Mouse (Mus musculus) E14TG2a.4 (cell line): Measurements from ENCODE around the gene Riox1.
"Not testable (repeated sequence)": the region's sequence is repeated elsewhere in the genome, so short reads cannot be mapped to it uniquely, and the experiment has no call there.

Experiments
- H3K27me3 ChIP-seq: 2 replicates; pipeline ENCODE4 v1.6.1; 2014; ENCODE audit warnings: low read length, control low read depth; ENCODE audit not compliant: insufficient read depth
- H3K36me3 ChIP-seq: 2 replicates; pipeline ENCODE4 v1.6.1; 2014; ENCODE audit warnings: low read length, control low read depth; ENCODE audit not compliant: insufficient read depth
- H3K4me1 ChIP-seq: replicated peaks from 2 replicates; pipeline ENCODE4 v1.6.1; 2014; ENCODE audit warnings: low read depth, low read length, control low read depth
- H3K4me3 ChIP-seq: replicated peaks from 2 replicates; pipeline ENCODE4 v1.5.1; 2014; ENCODE audit warnings: mild to moderate bottlenecking, low read length
- H3K9me3 ChIP-seq: 2 replicates; pipeline ENCODE4 v1.6.1; 2014; ENCODE audit warnings: low read length, control low read depth
- CTCF ChIP-seq: conservative IDR thresholded peaks from 2 replicates; pipeline ENCODE4 v1.5.1; 2014; ENCODE audit warnings: low read length
- NANOG ChIP-seq: IDR thresholded peaks from 2 replicates; pipeline ENCODE4 v1.6.1; 2014; ENCODE audit warnings: borderline replicate concordance, low read length, mixed read lengths
- POU5F1 ChIP-seq: IDR thresholded peaks from 2 replicates; pipeline ENCODE4 v1.6.1; 2014; ENCODE audit warnings: low read length, borderline replicate concordance

Riox1 gene

GRCm38 (mm10) chr12:83989378-83989777, 39.0 kb downstream of the Riox1 start:
- no peak overlapping the region for H3K4me3 ChIP-seq
- H3K36me3 ChIP-seq, result no peaks in the 10 kb centered on the region
- TF ChIP-seq CTCF (no peak), POU5F1 (no peak), NANOG (no peak)

GRCm38 (mm10) chr12:83997221-83997620, 46.8 kb downstream of the Riox1 start:
- TF ChIP-seq POU5F1 (no peak), NANOG (no peak), CTCF (no peak)

More at GRCm38 (mm10) chr12:83989378-83989777, 39.0 kb downstream of the Riox1 start:
- Histone ChIP-seq H3K9me3 (peaks cover 8% of the 10 kb centered on the region), H3K4me1 (peaks cover 17% of the 10 kb centered on the region), H3K27me3 (peaks cover 26% of the 10 kb centered on the region)

GRCm38 (mm10) chr12:83998341-83999107, 48.1 kb downstream of the Riox1 start:
- Histone ChIP-seq H3K36me3 (no peaks in the 10 kb centered on the region), H3K27me3 (peaks cover 15% of the 10 kb centered on the region), H3K4me3 (no peak overlapping the region), H3K9me3 (peaks cover 47% of the 10 kb centered on the region), H3K4me1 (peaks cover 5% of the 10 kb centered on the region; the same call in 1 of the 2 replicates)
- no peak for TF ChIP-seq NANOG

More at GRCm38 (mm10) chr12:83997221-83997620, 46.8 kb downstream of the Riox1 start:
- Histone ChIP-seq H3K4me3 (no peak overlapping the region), H3K4me1 (peaks cover 5% of the 10 kb centered on the region; the same call in 1 of the 2 replicates), H3K36me3 (no peaks in the 10 kb centered on the region), H3K9me3 (peaks cover 37% of the 10 kb centered on the region), H3K27me3 (peaks cover 15% of the 10 kb centered on the region)

- peaks cover 50% of the 10 kb centered on the region for H3K9me3 ChIP-seq
- H3K4me3 ChIP-seq, H3K4me1 ChIP-seq, H3K36me3 ChIP-seq: not testable (repeated sequence)
- peaks cover 15% of the 10 kb centered on the region for H3K27me3 ChIP-seq
Measured at GRCm38 (mm10) chr12:83999237-83999636, 48.8 kb downstream of the Riox1 start.

GRCm38 (mm10) chr12:84000418-84000817, 50.0 kb downstream of the Riox1 start:
- peaks cover 15% of the 10 kb centered on the region for H3K27me3 ChIP-seq
- H3K4me1 ChIP-seq, result peaks cover 5% of the 10 kb centered on the region; the same call in 1 of the 2 replicates
- TF ChIP-seq POU5F1 (no peak), NANOG (no peak)
- H3K36me3 ChIP-seq, result no peaks in the 10 kb centered on the region
- no peak overlapping the region for H3K4me3 ChIP-seq
- peaks cover 38% of the 10 kb centered on the region for H3K9me3 ChIP-seq
